Mouse (Mus musculus) small intestine, adult 2 months (tissue): ENCODE data around the gene Adcy4.
A peak's percentile ranks its signal among the peaks of the same experiment; 100 is the strongest.

Experiments
- CTCF ChIP-seq: fragments of 200-500 bp; IDR thresholded peaks from 2 replicates; pipeline ENCODE4 v1.5.1; 2012; ENCODE audit warnings: low read depth, mild to moderate bottlenecking, control low read depth, inconsistent platforms, low read length, moderate library complexity, mixed read lengths; ENCODE audit not compliant: insufficient replicate concordance, insufficient read length; ENCODE audit errors: extremely low read depth
- POLR2A ChIP-seq: fragments of 200-500 bp; IDR thresholded peaks from 2 replicates; pipeline ENCODE4 v1.6.1; 2012; ENCODE audit warnings: low read depth, mild to moderate bottlenecking, control low read depth, inconsistent platforms, low read length, moderate library complexity

DNA sequence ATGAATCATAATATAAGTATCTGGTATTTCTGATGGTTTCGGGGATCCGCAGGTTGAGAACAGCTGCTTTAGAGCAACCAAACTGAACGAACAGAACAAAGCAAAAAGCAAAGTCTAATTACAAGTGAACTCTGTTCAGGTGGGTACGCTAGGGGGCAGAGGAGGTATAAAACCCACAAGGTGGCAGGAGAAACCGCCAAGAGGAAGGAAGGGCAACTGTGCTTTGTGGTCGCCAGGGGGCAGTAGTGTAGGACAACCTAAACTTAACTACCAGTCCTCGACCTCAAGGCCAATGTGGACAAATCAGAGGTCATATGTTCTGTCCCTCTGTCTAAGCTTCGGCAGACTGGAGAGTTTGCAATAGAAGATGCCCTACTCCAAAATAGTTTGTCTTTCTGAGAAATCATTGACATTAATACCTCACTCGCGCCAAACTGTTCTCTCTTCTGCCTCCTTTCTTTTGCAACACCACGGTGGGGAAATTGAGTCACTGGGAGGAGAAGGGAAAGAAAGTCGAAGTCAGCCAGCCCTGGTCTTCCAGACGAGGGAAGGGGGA is 38.6 kb upstream of the Adcy4 start:
- TF ChIP-seq POLR2A (no peak), CTCF (peak; percentile 94; the same call in 1 of the 2 replicates)
